Mouse (Mus musculus): ENCODE measurements at regions not wholly inside any gene's neighbourhood (a gene's known extent, or its start where the extent isn't known, plus 50 kb on each side); places are given as distances from the start of the nearest gene placed in this dataset.

DNA sequence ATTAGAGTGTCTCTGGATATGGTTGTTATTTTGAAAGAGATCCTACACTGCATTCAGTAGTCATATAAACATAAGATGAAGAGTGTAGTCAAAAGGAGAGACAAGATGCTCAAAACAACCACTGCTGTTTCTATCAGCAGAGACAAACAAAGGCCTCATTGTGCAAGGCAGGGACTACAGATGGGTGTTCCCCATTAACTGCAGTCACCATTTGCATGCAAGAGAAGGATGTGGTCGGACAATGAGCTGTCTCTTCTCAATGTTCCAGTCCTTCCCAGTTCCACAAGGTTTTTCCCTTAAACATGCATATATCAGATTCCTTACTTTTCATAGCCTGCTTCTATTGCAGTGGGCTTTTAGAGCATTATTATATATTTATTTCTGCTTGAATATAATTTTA is 1056.7 kb downstream of the Slc22a22 start:
- DNase-seq: no peak

DNA sequence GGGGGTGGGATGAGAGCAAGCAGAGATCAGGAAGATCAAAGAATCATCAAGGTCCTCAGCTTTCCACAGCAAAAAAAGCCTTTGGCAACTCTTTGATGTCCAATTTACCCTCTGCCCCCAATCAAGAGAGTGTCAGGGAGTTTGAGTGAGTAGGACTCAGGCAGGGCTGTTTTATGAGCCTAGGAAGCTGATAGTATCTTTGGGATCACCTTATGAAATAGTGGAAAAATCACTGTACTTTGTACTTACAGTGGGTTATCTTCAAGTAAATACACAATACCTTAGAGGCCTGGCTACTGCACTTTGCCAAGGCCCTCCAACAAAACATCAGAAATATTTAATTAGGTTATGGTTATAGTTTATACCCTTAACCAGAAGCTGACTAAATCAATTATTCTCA is 1085.4 kb downstream of the Slc22a22 start:
- DNase-seq: no peak

DNA sequence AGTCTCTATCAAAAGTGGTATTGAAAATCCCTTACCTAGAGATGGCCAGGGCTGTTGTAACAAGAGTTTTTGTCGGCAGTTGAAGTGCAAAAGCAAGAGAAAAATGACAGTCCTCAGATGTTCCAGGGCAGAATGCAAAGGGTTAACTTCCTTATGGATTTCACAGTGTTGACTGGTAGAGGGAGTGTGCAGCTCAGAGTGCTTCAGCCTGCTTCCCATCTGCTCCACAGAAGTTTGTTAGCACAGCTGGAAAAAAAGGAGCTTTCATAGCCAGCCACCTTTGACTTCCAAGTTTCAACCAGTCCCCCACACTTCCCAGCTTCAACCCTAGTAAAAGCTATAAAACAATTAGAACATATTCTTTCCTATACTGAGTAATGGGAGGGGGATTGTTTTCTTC is 1098.9 kb downstream of the Slc22a22 start:
- DNase-seq: no peak

DNA sequence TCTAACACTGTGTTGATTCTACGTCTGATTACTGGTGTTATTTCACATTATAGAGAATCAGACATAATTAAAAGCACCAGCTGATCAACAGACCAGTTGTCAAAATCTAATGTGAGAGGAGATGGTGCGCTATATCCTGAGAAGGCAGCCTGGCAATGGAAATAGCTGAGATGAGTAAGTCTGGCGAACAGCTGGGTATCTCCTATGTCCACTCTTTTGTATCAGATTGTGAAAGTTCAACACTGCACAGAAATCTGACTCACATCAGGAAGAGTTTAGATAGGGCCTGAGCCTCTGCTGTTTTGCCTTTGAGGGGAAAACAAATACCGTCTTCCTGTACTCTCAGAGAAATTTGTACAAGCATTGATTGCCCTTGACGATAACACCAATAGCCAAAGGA is 1126.5 kb downstream of the Slc22a22 start:
- DNase-seq: no peak

DNA sequence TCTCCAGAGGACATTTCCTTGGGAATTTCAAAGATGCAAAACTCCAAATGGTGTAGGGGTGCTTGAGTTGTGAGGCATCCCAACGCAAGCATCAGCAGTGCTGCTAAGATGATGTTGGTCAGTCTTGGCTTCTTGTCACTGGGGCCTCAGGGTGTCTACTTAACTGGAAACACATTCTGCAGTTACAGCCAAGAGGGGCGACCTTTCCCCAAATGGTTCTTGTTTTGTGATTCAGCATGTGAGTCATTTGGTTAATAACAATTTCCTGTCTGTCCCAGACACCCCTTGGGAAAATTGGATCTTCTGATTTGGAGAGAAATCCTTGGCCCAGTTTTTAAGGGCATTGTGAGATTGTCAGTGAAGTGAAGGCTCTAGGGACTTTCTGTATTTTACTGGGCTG is 1131.3 kb downstream of the Slc22a22 start:
- no peak for DNase-seq

DNA sequence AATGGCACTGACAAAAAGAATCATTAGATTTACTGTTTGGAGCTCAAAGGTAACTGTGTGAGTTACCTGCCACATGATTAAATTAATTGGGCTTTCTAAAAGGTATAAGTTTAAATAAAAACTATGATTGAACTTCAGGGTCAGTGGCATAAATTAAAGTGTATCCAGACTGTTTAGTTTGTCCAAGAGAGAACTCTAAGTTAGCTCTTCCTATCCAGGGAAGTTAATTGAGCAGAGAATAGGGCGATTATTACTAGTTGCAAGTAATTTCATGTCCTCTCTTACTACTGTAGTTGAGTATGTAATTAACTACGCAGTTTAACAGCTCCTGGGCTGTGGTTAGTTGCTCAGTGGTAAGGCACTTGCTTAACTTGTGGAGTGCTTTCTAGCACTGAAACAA is 1132.5 kb downstream of the Slc22a22 start:
- no peak for DNase-seq

DNA sequence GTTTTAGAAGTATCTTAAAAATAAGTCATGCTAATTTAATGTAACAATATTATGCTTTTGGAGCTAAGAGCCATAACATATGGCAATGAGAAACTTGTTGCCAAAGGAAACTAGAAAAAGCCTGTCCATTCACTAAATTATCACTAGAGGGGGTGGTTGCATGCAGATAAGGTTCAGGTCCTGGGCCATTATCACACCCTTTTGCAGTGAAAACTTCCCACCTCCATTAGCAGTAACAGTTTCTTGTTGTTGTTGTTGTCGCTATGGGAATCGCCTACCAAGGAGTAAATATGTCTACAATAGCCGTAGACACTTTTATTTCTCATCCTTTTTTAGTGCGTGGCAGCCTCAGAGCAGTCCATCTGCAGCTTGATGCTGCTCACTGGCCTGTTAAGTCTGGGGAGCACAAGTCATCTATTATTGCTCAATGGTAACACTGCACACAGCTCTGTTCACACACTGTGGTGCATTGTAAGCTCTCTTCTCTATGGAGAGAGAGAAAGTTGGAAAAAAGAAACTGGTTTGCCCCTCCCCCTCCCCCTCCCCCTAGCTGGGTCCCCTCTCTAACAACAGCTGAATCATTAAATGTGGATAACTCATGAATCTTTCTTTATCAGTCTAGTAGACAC is 1133.0 kb downstream of the Slc22a22 start:
- DNase-seq: no peak

DNA sequence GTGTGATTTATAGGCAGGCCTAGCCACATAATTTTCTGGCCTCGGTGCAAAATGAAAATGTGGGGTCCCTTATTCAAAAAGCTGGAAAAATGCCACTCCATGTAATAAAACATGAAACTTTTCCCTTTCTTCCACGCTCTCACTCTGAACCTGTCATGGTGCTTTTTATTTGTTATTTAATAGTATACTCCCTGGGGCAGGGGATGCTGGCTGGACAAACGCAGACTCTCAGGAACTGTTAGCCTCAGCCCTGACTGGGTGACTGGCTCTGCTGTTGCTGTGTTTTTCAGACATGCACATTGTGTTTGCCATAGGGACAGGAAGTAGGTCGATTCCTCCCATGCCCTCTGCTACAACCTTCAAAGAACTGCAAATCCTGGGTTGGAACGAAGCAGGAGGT is 1139.5 kb downstream of the Slc22a22 start:
- DNase-seq: no peak

DNA sequence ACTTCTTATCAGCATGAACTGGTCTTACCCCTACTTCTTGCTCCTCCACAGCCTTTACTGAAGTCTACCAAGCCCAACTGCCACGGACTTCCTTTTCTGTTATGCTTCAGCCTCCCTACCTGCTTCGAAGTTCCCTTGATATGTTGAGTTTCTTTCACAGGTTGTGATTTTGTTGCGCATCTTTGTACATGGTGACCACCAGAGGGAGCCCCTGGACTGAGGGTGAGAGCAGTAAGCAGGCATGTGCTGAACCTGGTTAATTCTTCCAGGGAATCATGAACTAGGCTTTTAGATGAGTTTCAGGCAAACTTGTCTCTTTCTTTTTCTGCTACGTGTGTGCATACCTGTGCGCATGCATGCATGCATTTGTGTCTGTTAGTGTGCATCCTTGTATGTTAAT is 1141.0 kb downstream of the Slc22a22 start:
- peak; percentile 5 for DNase-seq

DNA sequence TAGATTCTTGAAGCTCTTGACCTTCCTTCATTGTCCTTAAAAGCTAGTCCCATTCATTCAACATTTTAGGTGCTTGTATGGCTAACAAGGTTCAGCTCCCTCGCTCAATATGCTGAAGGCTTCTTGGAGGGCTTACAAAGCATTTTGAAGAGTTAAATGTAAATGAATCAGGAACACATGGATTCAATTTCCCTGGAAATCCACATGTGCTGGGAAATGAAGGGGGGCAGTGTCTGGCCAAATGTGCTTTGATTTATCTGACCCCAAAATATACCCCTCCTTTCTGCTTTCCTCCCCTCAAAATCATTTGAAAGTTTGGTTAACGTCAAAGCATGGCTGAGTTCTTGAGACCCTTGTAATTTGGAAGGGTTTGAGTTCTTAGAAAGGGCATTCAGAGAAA is 1142.4 kb downstream of the Slc22a22 start:
- DNase-seq: no peak

DNA sequence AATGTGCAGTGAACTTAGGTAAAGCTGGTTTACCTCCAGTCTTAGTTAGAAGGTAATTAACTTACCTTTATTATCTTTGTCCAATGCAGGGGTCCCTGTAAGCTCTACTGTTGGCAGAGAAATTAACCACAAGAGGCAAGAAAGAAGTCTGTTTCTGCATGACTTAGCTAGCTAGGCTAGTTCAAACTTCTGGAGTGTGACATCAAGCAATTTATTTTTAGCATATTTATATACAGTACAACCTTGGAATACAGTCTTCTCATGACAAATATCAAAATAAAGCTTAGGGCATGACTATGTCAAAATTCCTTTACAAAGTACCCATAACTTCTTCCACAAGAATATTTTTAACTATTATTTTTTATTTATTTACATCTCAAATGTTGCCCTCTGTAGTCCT is 1156.9 kb downstream of the Slc22a22 start:
- DNase-seq: no peak

DNA sequence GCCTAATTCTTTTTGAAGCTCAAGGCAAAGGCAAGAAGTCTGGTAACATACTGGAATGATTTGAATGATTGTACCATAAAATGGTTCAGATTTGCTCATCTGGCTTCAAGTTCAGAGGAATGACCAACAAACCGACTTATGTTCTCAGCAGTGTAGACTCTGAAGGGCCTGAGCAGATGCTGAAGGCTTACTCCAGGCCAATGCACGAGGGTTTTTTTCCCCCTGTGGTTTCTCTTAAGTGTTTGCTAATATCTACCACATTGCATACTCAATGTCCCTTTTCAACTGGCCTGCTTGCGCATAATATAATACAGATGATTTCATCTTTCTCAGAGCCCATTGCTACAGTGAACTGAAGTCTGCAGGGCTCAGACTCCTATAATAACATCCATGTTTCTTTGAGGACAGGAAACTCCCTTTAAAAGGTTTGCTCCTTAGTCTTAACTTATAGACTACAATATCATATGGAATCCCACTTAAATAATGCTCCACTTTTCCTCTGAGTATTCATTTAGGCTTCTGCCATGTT is 1182.5 kb downstream of the Slc22a22 start:
- DNase-seq: no peak

DNA sequence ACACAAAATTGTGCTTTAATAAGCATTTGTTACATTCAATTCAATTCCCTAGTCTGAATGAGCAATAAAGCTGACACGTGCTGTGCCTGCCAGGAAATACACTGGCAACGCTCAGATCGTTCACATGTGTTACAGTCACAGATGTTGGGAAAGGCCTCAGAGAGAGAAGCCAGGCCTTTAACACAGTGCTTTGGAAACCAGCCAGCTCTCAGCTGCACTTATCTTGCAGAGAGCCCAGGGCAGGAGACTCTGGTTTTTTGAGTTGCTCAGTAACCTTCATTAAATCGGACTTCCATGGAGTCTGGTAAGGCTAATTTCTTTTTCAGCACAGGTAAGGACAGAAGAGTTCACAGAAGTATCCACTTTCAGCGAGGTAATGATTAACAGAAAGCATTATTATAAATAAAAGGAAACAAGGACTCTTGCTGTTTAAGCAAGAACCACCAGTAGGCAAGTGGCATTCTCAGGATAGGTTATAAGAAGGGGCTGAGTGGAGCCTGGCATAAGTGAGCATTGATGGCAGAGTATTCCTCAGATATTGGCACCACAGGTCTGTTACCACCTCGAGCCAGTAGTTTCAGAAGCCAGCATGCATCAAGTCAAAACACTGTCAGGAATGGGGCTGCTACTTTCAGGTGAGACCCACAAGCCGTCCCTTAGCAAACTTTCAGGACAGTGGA is 1198.7 kb downstream of the Slc22a22 start:
- DNase-seq: no peak

DNA sequence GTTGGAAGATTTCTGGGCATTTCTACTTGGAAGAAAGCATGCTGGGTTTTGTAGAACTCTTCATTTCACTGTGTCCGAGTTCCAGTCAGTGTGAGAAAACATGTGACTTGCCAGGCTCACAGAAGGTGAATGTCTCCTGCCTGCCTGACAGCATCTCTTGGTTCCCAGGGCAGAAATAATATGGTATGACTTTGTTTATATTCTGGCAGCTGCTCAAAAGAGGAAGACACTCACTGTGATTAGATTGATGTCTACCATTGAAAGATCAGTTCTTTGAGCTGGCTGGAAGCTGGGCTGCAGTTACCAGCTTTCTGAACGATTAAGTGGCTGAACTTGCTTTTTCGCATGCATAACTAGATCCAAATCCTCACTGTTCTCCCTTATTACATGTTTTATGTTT is 1199.4 kb downstream of the Slc22a22 start:
- DNase-seq: no peak

DNA sequence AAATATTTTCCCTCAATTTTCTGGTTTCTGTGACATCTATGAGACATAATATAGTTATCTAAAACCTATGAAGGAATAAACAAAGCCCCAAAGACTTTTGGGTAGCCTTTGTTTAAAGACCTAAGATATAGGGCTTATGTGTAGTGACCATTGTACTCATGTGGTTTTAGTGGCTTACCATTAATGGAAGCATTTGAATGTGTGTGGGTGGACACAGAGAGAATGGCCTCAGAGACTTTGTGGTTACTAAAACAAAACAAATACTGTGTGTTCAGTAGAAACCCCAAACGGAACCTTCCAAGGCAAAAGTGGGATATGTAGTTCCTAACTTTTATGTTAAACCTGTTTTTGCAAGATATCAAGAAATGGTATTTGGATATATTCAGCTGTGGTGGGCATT is 1228.7 kb downstream of the Slc22a22 start:
- no peak for DNase-seq

DNA sequence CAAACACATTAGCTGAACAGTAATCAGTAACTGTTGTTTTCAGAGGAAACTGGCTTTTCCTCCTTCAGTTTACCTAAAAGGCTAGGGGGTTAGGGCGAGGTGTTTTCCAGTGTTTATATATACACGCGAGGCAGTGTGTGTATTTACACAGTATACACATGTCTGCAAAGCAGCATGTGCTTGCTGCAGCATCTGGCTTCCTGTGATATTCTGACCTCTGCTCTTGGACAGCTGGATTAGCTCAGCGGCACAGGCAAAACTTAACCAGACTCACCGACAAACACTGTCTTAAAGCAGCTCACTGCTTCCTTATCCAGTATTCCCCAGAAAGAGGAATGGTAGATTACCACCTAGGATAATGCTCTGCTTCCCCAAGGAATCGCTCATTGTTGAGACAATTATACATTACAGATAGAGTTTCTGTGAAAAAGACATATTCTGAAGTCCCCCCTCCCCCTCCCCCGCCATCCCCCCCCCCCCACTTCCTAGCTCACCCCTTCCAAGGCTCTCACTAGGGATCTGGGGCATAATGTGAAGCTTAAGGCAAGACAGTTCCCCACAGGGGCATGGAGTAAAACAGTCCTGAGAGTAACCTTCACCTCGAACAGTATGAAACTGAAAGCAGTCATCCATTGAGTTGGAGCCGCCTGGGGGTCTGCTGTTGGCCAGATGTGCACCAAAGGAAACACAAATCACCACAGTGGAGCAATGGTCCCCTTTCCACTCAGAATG is 1233.3 kb downstream of the Slc22a22 start:
- DNase-seq: no peak

DNA sequence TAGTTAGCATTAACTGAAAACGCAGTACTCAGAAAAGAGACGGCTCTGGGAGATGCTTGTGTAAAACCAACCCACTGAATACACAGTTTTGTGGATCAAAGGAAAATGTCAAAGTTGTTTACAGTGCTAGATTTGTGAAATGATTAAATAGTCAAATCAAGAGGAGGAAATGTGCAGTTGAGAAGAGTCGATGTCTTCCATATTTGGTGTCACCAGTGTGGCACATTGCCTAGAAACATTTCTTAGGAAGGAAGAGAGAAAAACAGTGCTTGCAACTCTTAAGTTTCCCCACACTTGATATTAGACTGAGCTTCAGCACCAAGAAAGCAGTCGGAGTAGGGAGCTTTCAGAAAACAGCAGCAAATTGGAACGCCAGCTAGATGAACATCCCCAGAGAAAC is 1274.9 kb downstream of the Slc22a22 start:
- DNase-seq: no peak

DNA sequence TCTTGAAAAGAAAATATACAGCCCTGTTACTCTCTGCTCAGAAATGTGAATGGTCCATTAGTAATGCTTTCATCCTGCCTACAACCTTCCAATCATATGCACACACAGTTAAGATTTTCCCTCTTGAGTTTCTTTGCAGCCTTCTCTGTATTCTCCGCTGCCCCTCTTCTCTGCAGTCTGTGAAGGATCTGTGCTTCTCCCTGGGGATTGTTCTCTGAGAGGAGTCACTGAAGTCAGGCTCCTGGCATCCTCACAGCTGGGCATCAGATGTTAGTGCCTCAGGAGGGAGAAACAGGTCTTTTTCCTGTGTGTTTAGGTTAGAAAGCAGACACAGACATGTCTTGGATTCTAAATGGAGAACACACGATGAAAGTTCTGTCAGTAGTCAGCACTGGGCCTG is 1278.1 kb downstream of the Slc22a22 start:
- no peak for DNase-seq

DNA sequence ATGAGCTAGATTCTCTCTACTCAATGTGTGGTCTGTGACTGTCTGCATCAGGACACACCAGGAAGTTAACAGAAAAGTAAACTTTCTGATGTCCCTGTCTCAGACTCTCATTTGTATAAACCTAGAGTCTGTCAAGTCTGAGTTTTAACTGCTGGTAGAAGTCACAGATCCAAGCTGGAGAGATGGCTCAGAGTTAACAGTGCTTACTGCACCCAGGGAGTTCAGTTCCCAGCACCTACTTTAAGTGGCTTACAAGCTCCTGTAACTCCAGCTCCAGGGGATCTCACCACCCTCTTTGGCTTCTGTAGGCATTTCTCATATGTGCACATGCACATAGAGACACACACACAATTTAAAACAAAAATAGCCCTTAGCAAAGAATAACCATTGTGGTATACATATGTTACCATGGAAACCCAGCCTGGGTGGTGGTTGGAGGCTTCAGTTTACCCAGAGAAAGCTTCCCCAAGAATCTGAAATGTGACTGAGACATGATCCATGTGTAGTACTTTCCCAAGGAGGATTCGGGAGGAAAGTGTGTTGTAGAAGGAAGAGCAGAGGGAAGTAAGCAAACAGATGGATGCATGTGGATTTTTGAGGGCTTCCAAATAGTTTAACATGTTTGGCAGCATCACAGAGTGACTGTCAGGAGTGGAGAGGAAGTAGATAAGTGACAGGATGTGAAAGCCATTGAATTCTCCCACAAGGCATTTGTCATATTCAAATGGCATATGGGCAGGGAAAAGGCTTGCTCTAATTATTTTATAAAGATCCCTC is 1279.8 kb downstream of the Slc22a22 start:
- no peak for DNase-seq

DNA sequence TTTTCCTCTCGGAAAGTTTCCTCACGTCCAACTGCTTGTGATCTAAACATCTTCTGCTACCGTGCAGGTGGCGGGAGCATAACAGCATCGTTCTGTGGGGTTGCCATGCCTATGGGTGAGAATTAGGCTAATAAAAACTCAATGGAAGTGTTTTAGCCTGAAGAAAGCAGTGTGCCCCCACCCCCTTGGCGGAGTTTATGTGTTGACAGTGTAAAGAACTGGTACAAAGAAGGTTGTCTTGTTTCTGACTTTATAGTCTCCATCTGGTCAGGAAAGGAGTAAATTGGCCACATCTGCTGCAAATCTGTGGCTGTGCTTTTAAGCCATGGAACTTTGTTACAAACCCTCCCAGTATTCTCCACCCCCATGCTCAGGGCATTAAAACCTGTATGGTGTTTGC is 1311.2 kb downstream of the Slc22a22 start:
- DNase-seq: no peak

DNA sequence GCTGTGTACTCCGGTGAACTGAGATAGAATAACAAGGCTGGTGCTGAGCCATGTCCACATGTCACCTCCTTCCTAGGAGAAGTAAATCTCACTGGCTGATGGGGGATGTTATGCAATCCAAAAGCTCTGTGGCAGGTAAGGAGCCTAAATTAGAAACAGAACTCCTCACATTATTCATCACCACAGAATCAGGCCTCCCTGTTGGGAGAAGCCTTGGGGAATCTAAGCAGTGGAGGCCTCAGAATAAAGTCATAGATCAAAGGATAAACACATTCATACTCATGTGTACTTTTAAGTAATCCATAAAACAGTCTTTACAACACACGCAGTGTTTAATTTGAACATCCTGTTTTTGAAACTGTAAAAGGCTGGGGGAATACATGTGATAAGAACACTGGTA is 1318.7 kb downstream of the Slc22a22 start:
- no peak for DNase-seq

DNA sequence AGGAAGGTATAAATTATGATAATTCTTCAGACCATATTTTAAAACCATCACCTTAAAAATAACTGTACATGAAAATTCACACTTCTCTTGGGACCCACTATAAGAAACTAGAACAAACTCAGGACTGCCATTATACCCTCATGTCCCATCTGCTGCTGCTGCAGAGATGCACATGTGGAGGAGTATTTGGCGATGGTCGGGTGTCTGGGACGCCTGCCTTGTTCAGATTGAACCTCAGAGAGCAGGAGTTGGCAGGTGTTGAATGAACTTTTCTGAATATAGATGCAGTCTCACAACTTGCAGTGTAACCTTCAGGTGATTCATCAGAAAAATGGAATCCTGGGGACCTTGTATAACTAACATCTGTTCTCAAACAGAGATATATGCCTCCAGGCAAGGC is 1338.0 kb downstream of the Slc22a22 start:
- no peak for DNase-seq

DNA sequence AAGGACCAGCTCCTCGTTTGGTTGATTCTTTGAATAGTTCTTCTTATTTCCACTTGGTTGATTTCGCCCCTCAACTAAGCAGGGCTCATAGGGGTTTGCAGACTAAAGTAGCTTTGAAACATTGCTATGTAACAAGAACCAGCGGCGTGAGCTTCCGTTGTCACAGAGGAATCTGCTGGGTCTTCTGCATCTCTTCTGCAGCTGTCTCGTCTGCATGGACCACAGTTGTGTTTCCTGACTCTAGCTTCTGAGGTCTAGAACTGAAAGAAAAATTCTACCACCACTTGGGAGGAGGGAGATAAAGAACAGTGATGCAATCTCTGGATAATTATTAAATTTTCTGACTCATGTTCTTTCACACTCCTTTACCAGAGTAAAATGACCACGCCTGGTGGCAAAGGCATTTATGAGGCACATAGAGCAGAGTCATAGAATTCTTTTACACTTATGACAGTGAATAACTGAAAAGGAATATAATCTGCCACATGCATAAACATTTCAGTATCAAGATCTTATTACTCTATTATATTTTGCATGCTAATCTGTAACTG is 1340.9 kb downstream of the Slc22a22 start:
- DNase-seq: no peak
